Mouse (Mus musculus): ENCODE measurements around the gene Rhod. TPM values are rescaled to one million over a fixed set of nuclear protein-coding genes. Genes with fewer than 3 reads are reported as not detected.
A peak's percentile ranks its signal among the peaks of the same experiment; 100 is the strongest.

Gene Rhod
- polyA plus RNA-seq, 1 experiment from 2014 or later, result 5.3 TPM

DNA sequence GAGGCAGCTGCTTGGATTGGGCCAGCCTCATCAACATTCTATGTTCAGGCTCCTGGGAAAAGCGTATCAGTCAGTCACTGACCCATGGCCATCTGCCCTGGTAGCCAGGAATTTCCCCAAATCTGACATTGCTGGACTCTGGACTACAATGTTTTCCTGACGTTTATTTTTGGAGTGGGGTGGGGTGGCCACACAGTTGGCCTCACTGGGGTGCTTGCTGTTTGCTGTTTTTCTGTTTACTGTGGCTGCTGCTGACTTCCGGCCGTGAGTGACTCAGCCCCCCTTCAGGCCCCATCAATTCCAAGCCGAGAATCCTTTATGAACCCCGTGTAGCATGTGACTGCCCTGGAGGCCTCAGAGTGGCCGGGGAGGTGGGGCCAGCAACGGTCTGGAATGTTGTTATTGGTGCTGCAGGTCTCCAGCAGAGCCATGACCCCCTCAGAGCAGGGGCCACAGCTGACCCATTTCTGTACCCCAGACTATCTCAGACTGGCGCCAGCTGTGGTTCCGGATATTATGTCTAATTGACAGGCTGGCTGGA, 2.5 kb upstream of the Rhod start:
- no peak overlapping the region for H3K27ac ChIP-seq (ENCODE audit: low read length)
- H3K4me3 ChIP-seq (replicated peaks; ENCODE audit: low read length), result no peak overlapping the region
- H3K4me1 ChIP-seq (replicated peaks; ENCODE audit: control insufficient read depth, insufficient read depth, low read length), result peaks cover 12% of the 10 kb centered on the region
- 53% methylated on average over 10 of the region's 10 CpGs for WGBS
- H3K4me2 ChIP-seq (ENCODE audit: low read length), result no peak overlapping the region
- H3K9ac ChIP-seq (replicated peaks; ENCODE audit: low read depth, low read length), result no peak overlapping the region
- 0 out of 2 replicates have a peak, but pooled peaks cover 8% of the 10 kb centered on the region for H3K27me3 ChIP-seq (replicated peaks; ENCODE audit: control insufficient read depth, insufficient read depth, low read length)
- no peaks in the 10 kb centered on the region for H3K36me3 ChIP-seq (ENCODE audit: control insufficient read depth, insufficient read depth)
- H3K9me3 ChIP-seq (ENCODE audit: control insufficient read depth, low read length), result no peaks in the 10 kb centered on the region
- ATAC-seq, result no peak

DNA sequence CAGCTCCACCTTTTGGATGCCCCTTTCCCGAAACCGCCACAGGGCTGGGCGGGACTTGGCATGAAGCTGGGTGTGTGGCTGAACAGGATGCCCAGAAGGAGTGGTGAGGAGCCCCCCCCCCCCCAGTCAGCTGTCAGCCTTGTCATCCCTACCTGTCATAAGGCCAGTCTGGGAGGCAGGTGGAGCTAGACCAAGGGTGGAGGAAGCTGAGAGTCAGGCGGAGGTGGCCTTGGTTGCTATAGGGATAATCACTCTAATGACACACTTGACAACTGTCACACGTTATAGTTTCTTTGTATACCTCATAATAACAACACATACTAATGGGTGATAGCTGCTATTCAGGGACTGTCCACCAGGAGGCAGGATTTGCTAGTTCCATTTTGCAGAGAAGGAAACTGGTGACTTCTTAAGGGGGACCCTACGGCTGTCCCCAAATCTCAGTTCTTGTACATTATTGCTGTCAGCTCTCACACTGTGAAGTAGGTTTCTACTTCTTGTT, 1.9 kb upstream of the Rhod start:
- no peaks in the 10 kb centered on the region for H3K9me3 ChIP-seq (ENCODE audit: control insufficient read depth, low read length)
- H3K4me1 ChIP-seq (replicated peaks; ENCODE audit: control insufficient read depth, insufficient read depth, low read length), result peaks cover 12% of the 10 kb centered on the region
- WGBS, result 13% methylated on average over 6 of the region's 6 CpGs
- H3K36me3 ChIP-seq (ENCODE audit: control insufficient read depth, insufficient read depth), result no peaks in the 10 kb centered on the region
- no peak overlapping the region for H3K4me2 ChIP-seq (ENCODE audit: low read length)
- H3K9ac ChIP-seq (replicated peaks; ENCODE audit: low read depth, low read length), result no peak overlapping the region
- H3K27ac ChIP-seq (ENCODE audit: low read length), result no peak overlapping the region
- H3K4me3 ChIP-seq (replicated peaks; ENCODE audit: low read length), result no peak overlapping the region
- 0 out of 2 replicates have a peak, but pooled peaks cover 8% of the 10 kb centered on the region for H3K27me3 ChIP-seq (replicated peaks; ENCODE audit: control insufficient read depth, insufficient read depth, low read length)
- no peak for ATAC-seq

DNA sequence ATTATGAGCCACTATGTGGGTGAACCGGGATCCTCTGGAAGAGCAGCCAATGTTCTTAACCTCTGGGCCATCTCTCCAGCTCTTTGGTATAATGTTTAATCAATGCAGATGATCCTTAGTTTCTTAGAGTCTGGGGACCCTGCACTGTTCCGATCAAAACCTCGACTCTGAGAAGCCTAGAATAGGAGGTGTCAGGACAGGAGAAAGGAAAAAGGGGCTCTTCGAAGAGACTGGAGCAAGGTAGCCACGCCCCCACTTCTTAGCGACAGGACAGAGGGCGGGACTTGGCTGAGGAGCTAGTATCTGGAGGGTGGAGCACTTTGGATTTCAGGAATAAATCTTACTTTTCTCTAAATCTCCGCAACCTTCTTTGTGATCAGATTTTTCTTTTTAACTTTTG, 990 bp upstream of the Rhod start:
- Histone ChIP-seq H3K36me3 (ENCODE audit: control insufficient read depth, insufficient read depth) (no peaks in the 10 kb centered on the region), H3K4me3 (replicated peaks; ENCODE audit: low read length) (no peak overlapping the region), H3K9me3 (ENCODE audit: control insufficient read depth, low read length) (no peaks in the 10 kb centered on the region), H3K4me2 (ENCODE audit: low read length) (no peak overlapping the region), H3K9ac (replicated peaks; ENCODE audit: low read depth, low read length) (no peak overlapping the region), H3K27ac (ENCODE audit: low read length) (no peak overlapping the region), H3K4me1 (replicated peaks; ENCODE audit: control insufficient read depth, insufficient read depth, low read length) (peaks cover 12% of the 10 kb centered on the region), H3K27me3 (replicated peaks; ENCODE audit: control insufficient read depth, insufficient read depth, low read length) (0 out of 2 replicates have a peak, but pooled peaks cover 8% of the 10 kb centered on the region)
- no peak for ATAC-seq
- 7% methylated on average over 8 of the region's 8 CpGs for WGBS

DNA sequence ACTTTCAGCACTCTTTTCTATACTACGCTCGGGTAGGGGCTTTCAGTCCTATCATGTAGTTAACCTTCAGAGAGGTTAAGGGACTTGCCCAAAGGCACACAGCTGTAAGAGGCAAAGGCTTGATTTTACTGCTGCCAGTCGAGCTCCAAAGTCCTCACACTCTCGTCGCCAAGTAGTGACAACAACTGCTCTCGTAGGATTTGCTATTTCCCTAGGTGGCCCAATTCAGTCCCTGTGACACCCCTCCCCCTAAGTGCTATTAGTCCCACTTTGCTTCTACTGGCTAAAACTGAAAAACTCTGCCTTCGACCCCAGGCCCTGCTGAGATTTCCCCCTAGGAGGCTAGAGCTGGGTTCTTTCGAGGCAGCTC, 456 bp downstream of the Rhod start:
- Histone ChIP-seq H3K4me1 (replicated peaks; ENCODE audit: control insufficient read depth, insufficient read depth, low read length) (peaks cover 12% of the 10 kb centered on the region), H3K9ac (replicated peaks; ENCODE audit: low read depth, low read length) (peak overlapping the region; percentile 56), H3K27ac (ENCODE audit: low read length) (no peak overlapping the region), H3K9me3 (ENCODE audit: control insufficient read depth, low read length) (no peaks in the 10 kb centered on the region), H3K4me2 (ENCODE audit: low read length) (peak overlapping the region; percentile 86), H3K27me3 (replicated peaks; ENCODE audit: control insufficient read depth, insufficient read depth, low read length) (0 out of 2 replicates have a peak, but pooled peaks cover 8% of the 10 kb centered on the region), H3K4me3 (replicated peaks; ENCODE audit: low read length) (peak overlapping the region; percentile 48), H3K36me3 (ENCODE audit: control insufficient read depth, insufficient read depth) (no peaks in the 10 kb centered on the region)
- no peak for ATAC-seq
- WGBS, result 8% methylated on average over 8 of the region's 8 CpGs

DNA sequence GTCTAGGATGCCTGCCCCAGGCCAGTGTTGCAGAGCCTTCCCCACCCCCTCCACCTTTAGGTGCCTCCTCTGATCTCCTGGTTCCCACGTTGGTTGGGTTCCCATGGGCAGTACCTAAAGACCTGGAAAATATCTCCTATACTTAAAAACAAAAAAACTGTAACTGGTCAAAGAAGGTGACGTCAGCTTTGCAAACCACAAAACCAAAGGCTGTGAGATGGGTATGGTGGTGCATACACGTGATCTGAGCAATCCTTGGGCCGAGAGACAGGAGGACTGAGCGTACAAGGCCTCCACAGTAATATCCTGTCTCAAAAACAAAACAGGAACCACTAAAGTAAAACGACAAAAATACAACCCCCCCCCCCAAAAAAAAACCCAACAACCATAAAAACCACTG, 1.3 kb downstream of the Rhod start:
- Histone ChIP-seq H3K4me3 (replicated peaks; ENCODE audit: low read length) (no peak overlapping the region), H3K27ac (ENCODE audit: low read length) (no peak overlapping the region), H3K4me2 (ENCODE audit: low read length) (no peak overlapping the region), H3K27me3 (replicated peaks; ENCODE audit: control insufficient read depth, insufficient read depth, low read length) (0 out of 2 replicates have a peak, but pooled peaks cover 8% of the 10 kb centered on the region), H3K9ac (replicated peaks; ENCODE audit: low read depth, low read length) (no peak overlapping the region), H3K4me1 (replicated peaks; ENCODE audit: control insufficient read depth, insufficient read depth, low read length) (peaks cover 12% of the 10 kb centered on the region), H3K9me3 (ENCODE audit: control insufficient read depth, low read length) (no peaks in the 10 kb centered on the region), H3K36me3 (ENCODE audit: control insufficient read depth, insufficient read depth) (no peaks in the 10 kb centered on the region)
- ATAC-seq, result no peak
- 75% methylated on average over 6 of the region's 6 CpGs for WGBS

DNA sequence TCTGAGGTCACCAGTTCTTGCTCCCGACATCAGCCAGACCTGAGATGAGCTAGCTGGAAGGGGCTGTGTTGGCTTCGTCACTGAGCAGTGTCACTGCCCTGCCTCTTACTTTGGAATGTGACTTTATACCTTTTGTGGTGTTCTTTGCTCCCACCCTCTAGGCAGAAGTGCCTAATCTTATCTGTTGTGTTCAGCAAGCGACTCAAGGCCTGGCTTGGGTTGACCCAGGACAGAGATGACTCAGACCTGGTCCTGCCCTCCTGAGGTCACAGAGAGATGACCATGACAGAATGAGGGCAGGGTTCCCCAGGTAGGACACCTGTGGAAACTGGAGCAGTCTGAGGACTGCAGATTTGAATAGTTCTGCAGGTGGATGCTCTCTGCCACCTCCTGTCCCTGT, 3.0 kb downstream of the Rhod start:
- ATAC-seq, result no peak
- no peaks in the 10 kb centered on the region for H3K36me3 ChIP-seq (ENCODE audit: control insufficient read depth, insufficient read depth)
- 0 out of 2 replicates have a peak, but pooled peaks cover 8% of the 10 kb centered on the region for H3K27me3 ChIP-seq (replicated peaks; ENCODE audit: control insufficient read depth, insufficient read depth, low read length)
- 86% methylated on average over 3 of the region's 3 CpGs for WGBS
- H3K9me3 ChIP-seq (ENCODE audit: control insufficient read depth, low read length), result no peaks in the 10 kb centered on the region
- no peak overlapping the region for H3K27ac ChIP-seq (ENCODE audit: low read length)
- no peak overlapping the region for H3K4me3 ChIP-seq (replicated peaks; ENCODE audit: low read length)
- no peak overlapping the region for H3K9ac ChIP-seq (replicated peaks; ENCODE audit: low read depth, low read length)
- H3K4me1 ChIP-seq (replicated peaks; ENCODE audit: control insufficient read depth, insufficient read depth, low read length), result peaks cover 12% of the 10 kb centered on the region
- no peak overlapping the region for H3K4me2 ChIP-seq (ENCODE audit: low read length)

DNA sequence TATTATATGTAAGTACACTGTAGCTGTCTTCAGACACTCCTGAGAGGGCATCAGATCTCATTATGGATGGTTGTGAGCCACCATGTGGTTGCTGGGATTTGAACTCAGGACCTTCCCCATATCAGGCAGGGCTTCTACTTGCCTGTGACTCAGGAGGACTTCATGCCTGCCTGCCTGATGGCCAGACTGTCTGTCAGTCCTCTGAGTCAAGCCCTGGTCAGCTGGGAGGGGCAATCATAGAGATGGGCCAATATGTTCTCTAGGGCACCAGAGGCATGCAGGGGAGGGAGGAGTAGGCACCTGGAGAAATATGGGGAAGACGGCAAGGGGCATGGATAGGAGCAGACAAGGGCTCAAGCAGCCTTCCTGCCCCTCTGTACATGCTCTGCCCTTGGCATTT, 4.2 kb downstream of the Rhod start:
- Histone ChIP-seq H3K4me2 (ENCODE audit: low read length) (no peak overlapping the region), H3K27ac (ENCODE audit: low read length) (no peak overlapping the region), H3K27me3 (replicated peaks; ENCODE audit: control insufficient read depth, insufficient read depth, low read length) (0 out of 2 replicates have a peak, but pooled peaks cover 8% of the 10 kb centered on the region), H3K36me3 (ENCODE audit: control insufficient read depth, insufficient read depth) (no peaks in the 10 kb centered on the region), H3K4me3 (replicated peaks; ENCODE audit: low read length) (no peak overlapping the region), H3K9ac (replicated peaks; ENCODE audit: low read depth, low read length) (no peak overlapping the region), H3K9me3 (ENCODE audit: control insufficient read depth, low read length) (no peaks in the 10 kb centered on the region), H3K4me1 (replicated peaks; ENCODE audit: control insufficient read depth, insufficient read depth, low read length) (peaks cover 10% of the 10 kb centered on the region)
- 94% methylated on average over 1 of the region's 1 CpGs for WGBS
- no peak for ATAC-seq

DNA sequence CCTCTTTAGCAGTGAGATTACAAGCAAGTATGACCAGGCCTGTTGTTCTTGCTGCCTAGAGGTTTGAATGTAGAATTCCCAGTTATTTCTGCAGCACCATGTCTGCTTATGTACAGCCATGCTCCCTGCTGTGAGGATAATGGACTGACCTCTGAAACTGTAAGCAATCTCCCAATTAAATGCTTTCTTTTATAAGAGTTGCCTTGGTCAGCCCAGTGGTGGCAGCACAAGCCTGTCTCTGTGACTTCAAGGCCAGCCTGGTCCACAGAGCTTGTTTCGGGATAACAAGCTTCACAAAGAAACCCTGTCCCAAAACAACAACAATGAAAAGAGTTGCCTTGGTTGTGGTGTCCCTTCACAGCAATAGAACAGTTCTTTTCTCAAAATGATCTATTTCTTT, 5.5 kb downstream of the Rhod start:
- H3K4me2 ChIP-seq (ENCODE audit: low read length), result no peak overlapping the region
- H3K4me3 ChIP-seq (replicated peaks; ENCODE audit: low read length), result no peak overlapping the region
- H3K9me3 ChIP-seq (ENCODE audit: control insufficient read depth, low read length), result no peaks in the 10 kb centered on the region
- no peak for ATAC-seq
- 0 out of 2 replicates have a peak, but pooled peaks cover 3% of the 10 kb centered on the region for H3K27me3 ChIP-seq (replicated peaks; ENCODE audit: control insufficient read depth, insufficient read depth, low read length)
- WGBS, result 52% methylated on average over 1 of the region's 1 CpGs
- H3K9ac ChIP-seq (replicated peaks; ENCODE audit: low read depth, low read length), result no peak overlapping the region
- H3K4me1 ChIP-seq (replicated peaks; ENCODE audit: control insufficient read depth, insufficient read depth, low read length), result no peaks in the 10 kb centered on the region; the same call in 1 of the 2 replicates
- no peaks in the 10 kb centered on the region for H3K36me3 ChIP-seq (ENCODE audit: control insufficient read depth, insufficient read depth)
- no peak overlapping the region for H3K27ac ChIP-seq (ENCODE audit: low read length)

DNA sequence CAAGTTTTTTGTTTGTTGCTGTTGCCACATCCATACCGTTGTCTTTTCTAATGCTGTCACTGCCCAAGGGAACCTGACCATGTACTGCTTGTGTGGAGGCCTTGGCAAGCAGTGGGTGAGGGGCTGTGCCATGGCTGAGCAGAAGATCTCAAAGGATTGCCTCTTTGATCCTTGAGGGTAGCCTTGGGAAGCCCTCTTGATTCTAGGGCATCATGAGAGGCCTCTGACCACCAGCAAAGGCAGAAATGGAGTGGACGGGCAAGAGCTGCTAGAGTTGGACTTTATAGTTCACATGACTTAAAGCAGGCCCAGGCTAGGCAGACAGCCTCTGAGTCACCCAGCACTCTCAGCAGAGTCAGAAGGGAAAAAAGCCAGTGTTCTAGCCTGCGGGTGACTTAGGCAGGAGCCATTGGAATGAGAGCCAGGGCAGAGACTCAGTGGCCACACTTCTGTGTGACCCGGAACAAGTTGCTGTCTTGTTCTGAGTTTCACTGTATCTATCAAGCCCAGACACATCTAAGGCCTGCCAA, 9.1 kb downstream of the Rhod start:
- ATAC-seq, result no peak
- Histone ChIP-seq H3K4me3 (replicated peaks; ENCODE audit: low read length) (no peak overlapping the region), H3K9me3 (ENCODE audit: control insufficient read depth, low read length) (no peaks in the 10 kb centered on the region), H3K9ac (replicated peaks; ENCODE audit: low read depth, low read length) (no peak overlapping the region), H3K4me1 (replicated peaks; ENCODE audit: control insufficient read depth, insufficient read depth, low read length) (no peaks in the 10 kb centered on the region), H3K27ac (ENCODE audit: low read length) (no peak overlapping the region), H3K36me3 (ENCODE audit: control insufficient read depth, insufficient read depth) (no peaks in the 10 kb centered on the region), H3K27me3 (replicated peaks; ENCODE audit: control insufficient read depth, insufficient read depth, low read length) (no peaks in the 10 kb centered on the region), H3K4me2 (ENCODE audit: low read length) (no peak overlapping the region)
- 95% methylated on average over 4 of the region's 4 CpGs for WGBS
